In genomic region chr4:135012945-135013344, GRCm38 (mm10) we compare ENCODE assay signal across 20 mouse cellular contexts.
DNase-seq lines count a peak whose midpoint lies in the region; ATAC-seq and TF ChIP-seq lines count a peak whose summit lies in the region.
"Had no signal": no experiment of that assay in that cellular context is flagged by ENCODE, and none has a peak within 500 bp of the region (broad histone marks: within the 10 kb centered on the region; RNA-seq: fewer than 3 reads in every experiment).

No protein-coding gene starts in this region.

- no peak overlapping the region for H3K4me2 ChIP-seq in forebrain, postnatal 0 days (ENCODE audit: low read depth)
- H3K4me2 ChIP-seq in forebrain, embryonic 11.5 days (ENCODE audit: low read depth, low read length, severe bottlenecking), result no peak overlapping the region
- H3K4me2 ChIP-seq in embryonic facial prominence, embryonic 14.5 days (ENCODE audit: low read depth, low read length), result no peak overlapping the region
- H3K4me2 ChIP-seq: liver, embryonic 11.5 days; midbrain, embryonic 15.5 days had no signal

- H3K36me3 ChIP-seq in forebrain, postnatal 0 days (ENCODE audit: insufficient read depth), result no peaks in the 10 kb centered on the region
- H3K36me3 ChIP-seq in forebrain, embryonic 11.5 days (ENCODE audit: control insufficient read depth, insufficient read depth, low read length), result no peaks in the 10 kb centered on the region
- H3K36me3 ChIP-seq in testis, adult 2 months (ENCODE audit: control insufficient read depth, insufficient read depth, low read length), result no peaks in the 10 kb centered on the region
- no peaks in the 10 kb centered on the region for H3K36me3 ChIP-seq in embryonic facial prominence, embryonic 14.5 days (ENCODE audit: control insufficient read depth, insufficient read depth, low read length)
- H3K36me3 ChIP-seq: midbrain, embryonic 15.5 days had no signal

- DNase-seq in forebrain, postnatal 0 days, result no peak
- DNase-seq in forebrain, embryonic 11.5 days (ENCODE audit: low spot score), result no peak
- no peak for DNase-seq in testis, postnatal 10 days (ENCODE audit: low spot score)
- peak; percentile 69 for DNase-seq in embryonic facial prominence, embryonic 14.5 days (ENCODE audit: low spot score)
- no peak for DNase-seq in right cerebral cortex, postnatal 36 days (ENCODE audit: low spot score in 2 of 2)
- no peak for DNase-seq in adrenal gland, adult 18-20 months (ENCODE audit: low spot score in 2 of 2)
- DNase-seq in cerebellum, postnatal 4 days (ENCODE audit: low spot score in 2 of 2), result no peak
- DNase-seq: adrenal gland, postnatal 36 days; B cell, adult 2 months; cerebellum, postnatal 36 days; gastrocnemius, postnatal 10 days; heart, postnatal 14 days; kidney, postnatal 14 days; thymus, postnatal 4 days had no signal

- no peak for TF ChIP-seq POLR2A in testis, adult 2 months (IDR thresholded peaks at IDR 0.05; ENCODE audit: control insufficient read depth, low read depth, low read length)

- H3K4me1 ChIP-seq in forebrain, postnatal 0 days (ENCODE audit: insufficient read depth), result no peaks in the 10 kb centered on the region
- peaks cover 4% of the 10 kb centered on the region; the same call in 1 of the 2 replicates for H3K4me1 ChIP-seq in forebrain, embryonic 11.5 days (replicated peaks; ENCODE audit: control insufficient read depth, insufficient read depth, low read length)
- H3K4me1 ChIP-seq in testis, adult 2 months (ENCODE audit: control insufficient read depth, insufficient read depth, low read length), result no peaks in the 10 kb centered on the region; the same call in 1 of the 2 replicates
- 0 out of 2 replicates have a peak, but pooled peaks cover 9% of the 10 kb centered on the region for H3K4me1 ChIP-seq in embryonic facial prominence, embryonic 14.5 days (ENCODE audit: control insufficient read depth, insufficient read depth, low read length)
- H3K4me1 ChIP-seq: midbrain, embryonic 15.5 days had no signal

- no peak overlapping the region for H3K9ac ChIP-seq in forebrain, postnatal 0 days
- H3K9ac ChIP-seq in forebrain, embryonic 11.5 days (ENCODE audit: low read length), result no peak overlapping the region
- H3K9ac ChIP-seq in embryonic facial prominence, embryonic 14.5 days (ENCODE audit: low read depth, low read length), result no peak overlapping the region
- H3K9ac ChIP-seq: midbrain, embryonic 15.5 days had no signal

- peak; percentile 31 for TF ChIP-seq CTCF in forebrain, postnatal 0 days (IDR thresholded peaks at IDR 0.05; ENCODE audit: low read depth)
- TF ChIP-seq CTCF in testis, adult 2 months (IDR thresholded peaks at IDR 0.05; ENCODE audit: control insufficient read depth, insufficient read depth, insufficient replicate concordance, low read depth, low read length), result peak; percentile 22; the same call in 1 of the 2 replicates

- H3K27me3 ChIP-seq in forebrain, postnatal 0 days (ENCODE audit: insufficient read depth, low read length), result no peaks in the 10 kb centered on the region
- no peaks in the 10 kb centered on the region for H3K27me3 ChIP-seq in forebrain, embryonic 11.5 days (ENCODE audit: control insufficient read depth, insufficient read depth, low read length)
- H3K27me3 ChIP-seq in testis, adult 2 months (ENCODE audit: control insufficient read depth, insufficient read depth, low read length), result no peaks in the 10 kb centered on the region
- no peaks in the 10 kb centered on the region; the same call in 1 of the 2 replicates for H3K27me3 ChIP-seq in embryonic facial prominence, embryonic 14.5 days (replicated peaks; ENCODE audit: control insufficient read depth, insufficient read depth, low read length)
- H3K27me3 ChIP-seq: midbrain, embryonic 15.5 days had no signal

- 74% methylated on average over 4 of the region's 4 CpGs for WGBS in forebrain, postnatal 0 days
- WGBS in forebrain, embryonic 11.5 days, result 74% methylated on average over 4 of the region's 4 CpGs
- 45% methylated on average over 4 of the region's 4 CpGs for WGBS in embryonic facial prominence, embryonic 14.5 days

- H3K9me3 ChIP-seq in forebrain, postnatal 0 days (ENCODE audit: low read length), result no peaks in the 10 kb centered on the region
- no peaks in the 10 kb centered on the region for H3K9me3 ChIP-seq in forebrain, embryonic 11.5 days (ENCODE audit: control insufficient read depth, low read length)
- H3K9me3 ChIP-seq in embryonic facial prominence, embryonic 14.5 days (ENCODE audit: control insufficient read depth, low read length), result no peaks in the 10 kb centered on the region
- H3K9me3 ChIP-seq: midbrain, embryonic 15.5 days had no signal

- no peak overlapping the region for H3K4me3 ChIP-seq in forebrain, postnatal 0 days (ENCODE audit: low read depth, low read length)
- H3K4me3 ChIP-seq in forebrain, embryonic 11.5 days (ENCODE audit: low read depth, low read length), result no peak overlapping the region
- no peak overlapping the region for H3K4me3 ChIP-seq in testis, adult 2 months (ENCODE audit: control insufficient read depth, low read depth, low read length)
- H3K4me3 ChIP-seq in embryonic facial prominence, embryonic 14.5 days (ENCODE audit: low read depth, low read length), result no peak overlapping the region
- H3K4me3 ChIP-seq: erythroblast, embryonic 14.5 days; left cerebral cortex, adult 2 months; midbrain, embryonic 15.5 days had no signal

- ATAC-seq in forebrain, postnatal 0 days, result no peak
- no peak for ATAC-seq in forebrain, embryonic 11.5 days (replicated peaks; ENCODE audit: low FRiP score)
- peak; percentile 53 for ATAC-seq in embryonic facial prominence, embryonic 14.5 days (ENCODE audit: low read depth)
- ATAC-seq: midbrain, embryonic 15.5 days had no signal

- no peak overlapping the region for H3K27ac ChIP-seq in forebrain, postnatal 0 days (ENCODE audit: low read depth, low read length)
- no peak overlapping the region for H3K27ac ChIP-seq in forebrain, embryonic 11.5 days (ENCODE audit: low read depth, low read length)
- no peak overlapping the region for H3K27ac ChIP-seq in testis, adult 2 months (ENCODE audit: control insufficient read depth, insufficient read depth, low read depth, low read length)
- no peak overlapping the region for H3K27ac ChIP-seq in embryonic facial prominence, embryonic 14.5 days (replicated peaks; ENCODE audit: low read depth, low read length)
- H3K27ac ChIP-seq: left cerebral cortex, adult 2 months; macrophage; midbrain, embryonic 15.5 days had no signal
